Mouse (Mus musculus): ENCODE measurements at regions not wholly inside any gene's neighbourhood (a gene's known extent, or its start where the extent isn't known, plus 50 kb on each side); places are given as distances from the start of the nearest gene placed in this dataset.

DNA sequence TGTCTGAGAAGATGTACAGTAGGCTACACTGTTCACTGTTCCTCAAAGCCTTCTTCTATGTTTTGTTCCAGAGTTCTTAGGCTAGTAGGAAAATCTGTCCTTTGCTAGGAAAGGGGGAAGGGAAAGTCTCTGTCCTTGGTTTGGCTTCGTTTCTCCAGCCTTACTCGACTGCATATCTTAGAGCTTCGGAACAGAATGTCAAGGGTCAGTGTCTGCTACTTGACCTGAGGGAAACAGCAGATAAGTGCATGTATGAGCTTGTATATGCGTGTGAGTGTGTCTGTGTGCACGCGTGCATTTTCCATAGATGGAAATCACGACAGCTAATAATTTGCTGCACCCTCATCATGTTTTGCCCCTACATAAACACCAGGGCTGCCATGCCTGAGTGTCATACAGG, 52.6 kb upstream of the Tgfbr2 start:
- Histone ChIP-seq H3K9ac (ENCODE audit: low read length) (no peak overlapping the region), H3K27ac (ENCODE audit: low read depth) (no peak overlapping the region), H3K36me3 (ENCODE audit: control insufficient read depth, insufficient read depth, low read length) (no peaks in the 10 kb centered on the region), H3K4me3 (ENCODE audit: low read depth, low read length) (no peak overlapping the region), H3K9me3 (ENCODE audit: control insufficient read depth, low read length) (no peaks in the 10 kb centered on the region), H3K27me3 (replicated peaks; ENCODE audit: control insufficient read depth, insufficient read depth, low read length) (no peaks in the 10 kb centered on the region), H3K4me2 (ENCODE audit: low read length) (no peak overlapping the region), H3K4me1 (replicated peaks; ENCODE audit: control insufficient read depth, insufficient read depth, low read length) (peaks cover 5% of the 10 kb centered on the region)
- ATAC-seq (replicated peaks; ENCODE audit: low FRiP score, low TSS enrichment, low read depth) (no peak), DNase-seq (ENCODE audit: low spot score) (no peak)
- 41% methylated on average over 7 of the region's 7 CpGs for WGBS
